Mouse (Mus musculus) layer of hippocampus, adult 9-10 months (tissue): ENCODE data around the gene Wnt5b.

ENCODE experiments used
- DNase-seq: peaks from one replicate; pipeline ENCODE4 v3.0.0; 2022; ENCODE audit warnings: low spot score

Gene Wnt5b

DNA sequence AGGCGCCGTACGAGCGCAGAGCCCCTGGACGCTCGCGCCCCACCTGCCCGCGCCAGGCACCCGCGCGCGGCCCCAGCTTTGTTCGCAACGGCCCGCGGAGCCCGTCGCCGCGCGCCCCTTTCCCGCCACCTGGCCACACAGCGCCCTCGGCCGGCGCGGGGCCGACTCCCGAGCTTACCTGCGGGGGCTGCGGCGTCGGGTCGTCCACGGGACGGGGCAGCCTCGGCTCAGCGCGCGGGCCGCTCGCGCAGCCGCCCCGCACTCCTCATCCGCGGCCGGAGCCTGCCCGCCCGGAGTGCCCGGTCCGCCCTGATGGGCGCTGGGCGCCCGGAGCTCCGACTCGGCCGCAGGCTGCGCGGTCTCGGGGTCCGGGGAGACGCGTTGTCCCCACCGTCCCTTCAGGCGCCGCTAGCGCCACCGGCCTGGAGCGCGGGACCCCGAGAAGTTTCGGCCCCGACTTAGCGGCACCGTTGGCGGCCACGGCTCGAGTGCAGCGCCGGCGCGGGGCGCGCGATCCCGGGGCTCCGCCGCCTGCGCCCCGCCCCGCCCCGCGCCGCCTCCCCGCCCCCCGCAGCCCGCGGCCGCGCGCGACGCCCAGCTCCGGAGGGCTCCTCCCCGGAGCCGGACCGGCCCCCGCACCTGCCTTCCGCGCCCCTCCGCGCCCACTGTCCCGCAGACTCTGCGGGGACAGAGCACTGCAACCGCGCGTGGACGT lies at the start of gene Wnt5b:
Wnt5b (minus strand) TSS at position 545 of the 715 bp plus-strand sequence.
- no peak for DNase-seq

DNA sequence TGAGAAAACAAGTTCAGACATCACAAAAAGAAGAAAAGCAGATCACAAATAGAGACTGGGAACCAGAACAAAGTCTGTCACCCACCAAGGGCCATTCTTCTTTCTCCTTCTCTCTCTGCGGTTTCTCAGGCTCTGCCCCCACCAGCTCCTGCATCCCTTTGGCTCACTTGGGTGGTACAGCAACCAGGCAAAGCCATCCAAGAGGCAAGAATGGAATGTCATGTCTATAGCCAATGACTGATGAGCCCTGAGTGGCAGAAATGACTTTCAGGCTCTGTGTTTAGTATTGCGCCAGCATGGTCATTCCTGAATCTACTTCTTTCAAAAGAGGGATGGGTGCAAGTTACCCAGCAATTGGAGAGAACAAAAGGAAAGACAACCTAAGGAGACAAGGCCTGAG lies 46.7 kb upstream of the Wnt5b start:
- no peak for DNase-seq

DNA sequence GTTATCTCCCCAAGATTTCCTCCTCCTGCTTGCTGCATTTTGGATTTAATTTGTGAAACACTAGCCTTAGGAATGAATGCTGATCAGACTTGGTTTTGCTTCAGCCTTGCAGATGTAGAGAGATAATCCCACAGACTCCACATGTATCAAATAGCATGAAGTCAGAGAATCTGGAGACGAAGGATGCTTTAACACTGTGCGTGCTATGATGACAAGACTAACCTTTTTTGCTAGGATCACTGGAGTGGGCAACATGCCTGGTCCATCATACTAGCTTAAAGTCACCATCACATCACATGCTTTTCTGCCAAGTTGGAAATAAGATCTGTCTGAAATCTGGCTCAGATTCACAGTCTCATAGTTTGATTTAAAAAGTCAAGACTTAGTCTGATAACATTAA lies 43.8 kb upstream of the Wnt5b start:
- DNase-seq = no peak

DNA sequence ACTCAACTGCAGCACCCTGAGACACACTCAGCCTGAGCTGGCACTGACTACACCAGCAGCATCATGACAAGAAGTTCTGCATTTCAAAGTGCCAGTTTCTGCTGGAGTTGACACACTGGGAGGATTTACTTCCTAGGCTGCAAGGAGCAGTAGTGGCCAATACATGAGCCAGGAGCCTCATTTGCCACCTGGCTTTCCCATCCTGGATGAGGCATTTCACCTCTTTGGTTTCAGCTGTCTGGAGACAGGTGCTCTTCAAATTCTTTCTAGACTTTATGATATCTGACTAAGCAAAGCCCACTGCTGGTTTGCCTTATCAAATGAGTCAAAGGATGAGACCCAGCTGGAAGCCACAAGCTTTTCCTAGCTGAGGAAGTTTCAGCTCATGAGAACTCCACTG lies 43.3 kb upstream of the Wnt5b start:
- no peak for DNase-seq

DNA sequence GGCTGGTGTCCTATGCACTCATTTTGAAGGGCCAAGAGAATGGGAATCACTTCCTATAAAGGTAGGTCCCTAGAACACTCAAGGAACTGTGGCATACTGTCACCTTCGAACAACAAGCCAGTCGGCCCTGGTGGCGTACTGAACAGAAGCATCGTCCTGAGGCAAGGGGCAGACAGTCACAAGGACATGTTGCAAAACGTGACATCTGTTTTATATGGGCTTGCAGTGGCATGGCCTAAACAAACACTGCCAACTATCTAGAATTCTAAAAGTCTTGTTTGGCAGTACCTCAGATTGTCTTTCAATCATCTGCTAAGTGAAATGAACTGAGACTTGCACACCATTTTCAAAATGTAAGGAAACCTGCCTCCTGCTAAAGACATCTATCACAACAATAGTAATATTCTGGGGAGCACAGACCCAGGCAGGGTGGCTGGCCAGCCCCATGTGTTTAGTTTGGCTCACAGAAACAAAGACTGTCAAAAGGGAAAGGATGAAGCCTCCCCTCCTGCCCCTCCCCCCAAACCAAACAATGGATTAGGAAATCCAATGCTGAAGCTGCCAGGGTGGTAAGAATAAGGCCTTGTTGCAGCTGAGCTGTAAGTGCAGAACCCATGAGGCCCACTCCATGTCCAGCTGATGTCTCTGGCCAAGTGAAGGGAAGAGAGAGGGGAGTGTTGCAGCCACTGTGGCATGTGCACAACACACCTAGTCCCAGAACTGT lies 41.7 kb upstream of the Wnt5b start:
- peak; percentile 39 for DNase-seq

DNA sequence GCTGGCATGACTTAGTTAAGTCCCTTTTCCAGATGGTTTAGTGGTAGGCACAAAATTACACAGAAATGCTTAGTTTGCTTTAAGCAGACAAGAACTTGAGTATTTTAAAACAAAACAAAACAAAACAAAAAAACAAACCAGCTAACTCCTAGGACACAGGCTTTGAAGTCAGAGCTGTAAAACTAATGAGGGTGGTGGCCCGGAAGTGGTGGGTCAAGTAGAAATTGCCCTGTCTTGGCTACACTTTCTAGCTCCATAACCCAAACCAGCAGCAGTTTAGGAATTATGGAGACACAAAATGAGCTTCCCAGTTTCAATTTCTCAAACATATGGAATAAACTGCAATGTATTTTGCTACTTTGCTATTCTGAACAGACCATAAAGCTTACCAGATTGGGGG lies 39.9 kb upstream of the Wnt5b start:
- no peak for DNase-seq

DNA sequence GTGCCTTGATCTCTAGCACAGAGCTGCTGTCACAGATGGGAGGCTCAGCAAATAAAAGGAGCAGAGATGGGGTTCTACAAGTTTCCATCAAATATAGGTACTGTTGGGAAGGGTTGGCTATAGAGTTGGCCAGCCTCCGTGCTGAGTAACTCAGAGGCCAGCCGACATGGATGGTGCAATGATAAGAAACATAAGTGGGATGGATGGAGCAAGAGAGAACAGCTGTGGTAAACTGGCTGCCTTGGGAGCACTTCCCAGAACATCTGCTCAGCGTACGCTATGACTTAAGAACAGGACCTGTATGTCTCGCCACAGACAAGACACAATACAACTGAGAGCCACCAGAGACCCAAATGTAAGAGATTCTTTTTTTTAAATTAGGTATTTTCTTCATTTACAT lies 39.0 kb upstream of the Wnt5b start:
- no peak for DNase-seq

DNA sequence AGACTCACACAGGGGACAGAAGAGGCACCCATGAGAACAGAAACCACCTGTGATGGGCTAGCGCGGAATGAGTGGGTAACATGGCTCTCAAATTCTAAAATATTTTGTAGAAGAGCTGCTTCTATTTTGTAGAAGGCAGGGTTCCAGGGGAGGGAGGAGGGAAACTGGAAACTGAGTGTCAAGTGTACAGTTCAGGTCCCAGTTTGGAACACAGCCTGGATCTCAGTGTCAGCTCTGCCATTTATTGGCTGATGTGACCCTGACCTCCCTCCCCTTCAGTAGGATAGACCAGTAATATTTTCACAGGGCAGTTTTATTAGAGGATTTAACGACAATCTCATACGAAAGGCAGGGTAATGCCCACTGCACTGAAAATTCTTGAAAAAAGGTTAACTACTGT lies 32.6 kb upstream of the Wnt5b start:
- no peak for DNase-seq

DNA sequence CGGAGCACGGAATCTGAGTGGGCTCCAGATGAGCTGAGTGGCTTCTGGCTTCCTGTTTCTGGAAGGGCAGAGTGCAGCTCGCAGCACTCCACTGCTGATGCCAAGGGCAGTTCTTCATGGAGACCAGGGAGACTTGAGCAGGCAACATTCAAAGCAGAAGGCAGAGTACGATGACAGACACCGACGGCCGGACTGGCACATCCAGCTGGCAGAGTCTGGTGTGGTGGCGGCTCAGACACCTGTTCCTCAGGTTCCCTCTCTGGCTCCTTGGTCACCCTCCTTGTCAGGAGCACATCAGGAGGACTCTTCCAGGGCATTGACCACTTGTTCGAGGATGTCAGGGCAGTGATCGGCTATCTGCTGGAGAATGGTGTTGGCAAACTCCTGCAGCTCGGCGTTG lies 31.2 kb upstream of the Wnt5b start:
- no peak for DNase-seq

DNA sequence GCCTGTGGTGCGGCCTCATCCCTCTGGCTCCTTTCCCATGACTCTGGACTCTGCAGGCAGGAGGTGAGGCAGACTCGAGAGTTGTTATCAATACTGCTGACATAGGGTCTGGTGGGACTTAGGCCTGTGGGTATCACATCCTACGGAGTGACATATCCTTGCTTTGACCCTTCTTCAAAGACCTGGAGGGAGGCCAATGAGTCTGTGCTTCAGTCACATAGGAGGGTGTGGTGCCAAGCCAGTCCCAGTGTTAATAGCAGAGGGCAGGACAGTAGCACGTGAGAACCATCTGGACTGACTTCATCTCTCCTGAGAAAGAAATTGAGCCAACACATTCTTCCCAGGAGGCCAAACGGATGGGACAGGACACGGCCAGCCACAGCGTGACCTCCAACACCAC lies 28.1 kb upstream of the Wnt5b start:
- DNase-seq = no peak

DNA sequence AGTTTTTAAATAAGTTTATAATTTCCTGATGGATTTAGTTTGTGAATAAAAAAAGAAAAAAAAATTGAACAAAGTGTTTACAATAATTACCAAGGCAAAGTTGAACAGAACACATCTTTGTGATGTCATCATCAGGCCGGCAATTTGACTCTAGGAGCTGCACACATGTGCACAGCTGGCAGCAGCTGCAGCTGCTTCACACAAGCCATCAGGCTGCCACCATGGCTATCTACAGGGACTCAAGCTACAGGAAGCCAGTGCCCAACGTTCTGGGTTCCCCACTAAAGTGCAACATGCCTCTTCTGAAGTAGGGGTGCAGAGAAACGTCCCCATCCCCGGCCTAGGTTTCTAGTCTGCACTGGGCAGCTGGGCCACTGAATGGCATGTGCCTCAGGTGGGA lies 26.6 kb upstream of the Wnt5b start:
- no peak for DNase-seq

DNA sequence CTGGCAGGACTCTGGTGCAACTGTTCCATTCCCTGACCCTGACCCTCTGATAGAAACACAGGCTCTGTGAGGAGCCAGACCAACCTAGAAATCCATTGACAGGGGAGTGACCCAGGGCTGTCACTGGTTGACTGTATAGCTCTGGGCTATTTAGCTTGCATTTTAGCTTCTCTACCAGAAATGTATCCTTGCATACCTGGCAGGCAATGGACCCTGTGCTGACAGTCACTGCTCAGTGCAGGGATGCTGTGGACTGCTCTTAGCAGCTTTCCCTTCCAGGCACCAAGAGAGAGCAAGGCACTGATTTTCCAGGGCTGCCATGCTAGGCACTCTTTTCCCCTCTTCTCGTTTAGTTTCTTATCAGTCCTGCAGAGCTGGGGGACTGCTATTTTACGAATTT lies 24.2 kb upstream of the Wnt5b start:
- no peak for DNase-seq

DNA sequence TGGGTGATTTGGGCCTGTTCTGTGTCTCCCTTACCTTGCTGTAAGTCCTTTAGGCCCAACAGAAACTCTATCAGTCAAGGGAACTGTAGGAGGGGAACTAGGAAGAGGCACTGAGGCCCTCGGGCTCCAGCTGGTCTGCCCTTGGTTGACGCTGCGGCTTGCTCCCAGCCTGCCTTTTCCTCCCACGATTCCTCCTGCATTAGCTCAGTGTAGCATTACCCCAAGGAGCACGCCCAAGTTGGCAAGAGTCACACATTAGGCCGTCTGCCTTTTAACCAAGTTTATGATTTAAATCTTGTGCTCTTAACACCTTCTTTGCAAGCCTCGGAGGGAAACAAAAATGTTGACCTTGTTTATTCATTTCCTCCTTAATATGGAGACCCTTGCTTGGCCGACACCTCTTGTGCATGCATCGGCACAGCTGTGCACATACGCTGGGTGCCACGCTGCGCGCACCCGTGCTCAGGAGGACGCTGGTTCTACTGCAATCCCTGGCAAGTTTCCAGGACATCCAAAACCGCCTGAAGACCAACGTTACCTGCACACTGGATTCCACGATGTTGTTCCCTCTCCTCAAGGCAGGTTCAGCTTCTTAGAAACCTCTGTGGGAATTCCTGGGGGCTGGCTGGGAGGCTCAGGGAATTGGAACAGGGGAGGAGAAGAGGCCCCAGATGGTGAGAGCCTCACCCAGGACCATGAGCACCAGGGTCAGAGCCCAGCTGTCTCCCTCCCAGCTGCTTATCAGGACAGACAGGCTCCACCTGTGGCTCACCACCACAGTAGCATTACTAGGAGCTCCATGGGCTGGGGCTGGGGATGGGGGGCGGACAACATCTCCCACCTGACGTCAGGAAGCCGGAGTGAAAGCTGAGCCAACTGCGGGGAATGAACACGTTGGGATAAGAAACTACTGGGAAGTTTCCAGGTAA lies 21.6 kb upstream of the Wnt5b start:
- DNase-seq = no peak

DNA sequence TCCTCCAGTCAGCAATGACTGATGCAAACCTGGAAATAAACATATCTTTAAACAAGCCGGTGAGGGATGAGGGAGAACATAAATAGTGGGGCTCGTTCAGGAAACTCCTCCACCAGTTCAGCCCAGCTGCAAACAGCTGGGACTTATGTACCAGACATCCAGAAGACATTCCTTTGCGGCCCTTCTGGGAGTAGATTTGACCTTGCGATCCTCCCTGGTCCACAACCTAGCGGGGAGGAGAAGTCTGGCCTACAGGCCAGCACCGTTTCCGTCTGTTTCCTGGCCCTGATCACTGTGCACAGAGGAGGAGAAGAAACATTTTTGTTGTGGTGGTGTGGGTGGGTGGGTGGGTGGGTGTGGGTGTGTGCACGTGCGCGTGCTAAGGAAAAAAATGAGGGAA lies 18.4 kb upstream of the Wnt5b start:
- DNase-seq = no peak

DNA sequence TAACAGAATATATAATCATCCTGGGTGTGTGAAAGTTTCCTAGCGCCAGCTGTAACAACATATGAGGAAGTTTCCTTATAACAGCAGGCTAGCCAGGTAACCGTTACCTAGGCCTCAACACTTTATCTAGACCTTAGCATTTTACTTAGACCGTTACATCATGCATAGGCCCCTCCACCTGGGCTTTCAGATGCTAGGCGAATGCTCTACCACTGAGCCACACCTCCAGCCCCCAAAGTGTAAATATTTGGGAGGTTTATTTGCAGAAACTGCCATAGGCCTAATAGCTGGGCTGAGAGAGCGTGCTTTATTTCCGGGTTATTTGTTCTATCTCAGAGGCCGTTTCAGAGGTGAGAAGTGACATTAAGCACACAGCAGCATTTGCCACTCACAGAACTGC lies 14.7 kb upstream of the Wnt5b start:
- DNase-seq = no peak

DNA sequence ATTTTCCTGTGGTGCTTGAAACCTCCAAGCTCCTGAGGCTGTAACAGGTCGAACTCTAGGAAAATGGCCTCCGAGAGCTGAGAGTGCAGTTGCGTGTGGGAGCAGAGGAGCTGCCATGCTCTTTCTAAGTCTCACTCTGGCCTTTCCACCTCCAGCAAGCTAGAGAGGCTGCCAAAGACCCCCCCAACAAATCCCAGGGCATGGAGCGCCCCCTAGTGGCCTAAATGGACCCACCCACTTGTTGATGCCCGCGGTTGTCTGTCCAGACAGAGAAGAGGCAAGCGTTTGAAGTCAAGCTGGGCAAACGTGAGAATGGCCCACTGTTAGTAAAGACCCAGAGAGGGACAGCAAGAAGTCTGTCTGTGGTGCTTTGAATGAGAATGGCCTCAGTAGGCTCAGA lies 10.3 kb upstream of the Wnt5b start:
- DNase-seq = no peak

DNA sequence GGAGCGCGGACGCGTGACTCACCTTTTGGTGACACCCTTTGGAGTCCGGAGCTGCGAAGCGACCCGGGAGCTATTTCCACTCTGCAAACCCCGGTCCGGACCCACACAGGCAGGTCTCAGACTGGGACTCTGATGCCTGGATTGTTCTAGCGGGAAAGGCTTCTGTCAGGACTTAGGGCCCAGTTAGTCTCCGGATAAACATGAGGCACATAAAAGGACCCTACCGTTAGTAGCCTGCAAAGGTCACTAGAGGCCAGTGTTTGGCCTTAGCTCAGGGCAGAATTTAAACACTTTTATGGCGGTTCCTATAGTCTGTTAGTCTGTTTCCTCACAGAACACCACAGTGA lies 344 bp upstream of the Wnt5b start:
- DNase-seq = no peak

DNA sequence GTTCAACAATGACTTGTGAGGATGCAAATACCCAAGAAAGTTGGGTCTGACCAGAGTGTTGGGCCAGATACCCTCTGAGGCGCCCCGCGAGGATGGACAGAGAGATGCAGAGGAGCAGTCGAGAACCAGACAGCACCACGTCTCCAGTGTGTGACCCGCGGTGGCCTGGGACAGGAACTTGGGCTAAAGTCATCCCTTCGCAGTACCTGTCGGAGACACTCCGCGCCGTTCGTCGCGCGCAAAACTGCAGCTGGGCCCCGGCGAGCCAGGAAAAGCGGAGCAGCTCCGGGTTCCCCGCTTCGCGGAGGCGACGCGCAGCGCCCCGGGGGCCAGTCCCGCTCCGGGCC lies 718 bp downstream of the Wnt5b start:
- no peak for DNase-seq

DNA sequence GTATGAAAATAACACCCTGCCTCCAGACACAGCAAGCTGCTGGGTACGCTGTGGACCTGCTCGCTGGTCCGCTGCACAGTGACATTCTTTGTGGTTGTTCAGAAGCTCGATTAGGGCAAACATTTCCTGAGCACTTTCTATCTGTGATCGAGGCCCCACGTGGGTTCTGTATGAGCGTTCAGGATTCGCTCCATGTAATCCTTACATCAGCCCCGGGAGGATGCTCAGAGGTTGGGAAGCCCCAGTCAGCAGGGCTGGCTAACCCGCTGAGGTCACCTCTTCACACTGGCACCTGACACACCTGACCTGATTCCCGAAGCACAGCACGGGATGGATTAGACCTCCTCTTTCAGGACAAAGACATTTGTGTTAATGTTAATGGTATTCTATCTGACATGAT lies 8.3 kb downstream of the Wnt5b start:
- DNase-seq = no peak

DNA sequence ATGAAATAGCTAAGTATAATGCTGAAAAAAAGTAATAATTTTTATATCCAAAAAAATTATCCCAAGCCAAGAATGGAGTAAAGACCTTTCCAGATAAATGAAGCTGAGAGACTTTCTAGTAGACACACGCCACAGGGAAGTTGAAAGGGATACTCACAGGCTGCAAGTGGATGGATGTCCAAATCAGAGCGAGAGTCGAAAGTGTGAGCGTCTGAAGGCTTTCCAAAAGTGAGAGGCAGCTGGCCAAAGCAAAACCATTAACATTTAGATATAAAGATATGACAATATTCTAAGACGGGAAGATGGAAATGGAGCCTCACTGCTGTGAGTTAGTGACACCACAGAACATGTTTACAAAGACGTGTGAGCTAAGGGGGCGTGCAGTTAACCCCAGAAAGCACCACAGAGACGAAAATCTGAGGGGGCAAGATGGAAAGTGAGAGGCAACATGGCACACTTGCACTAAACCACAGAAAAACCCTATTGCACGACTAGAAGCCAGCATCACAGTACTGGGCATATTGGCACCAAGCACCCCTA lies 10.9 kb downstream of the Wnt5b start:
- DNase-seq = no peak

DNA sequence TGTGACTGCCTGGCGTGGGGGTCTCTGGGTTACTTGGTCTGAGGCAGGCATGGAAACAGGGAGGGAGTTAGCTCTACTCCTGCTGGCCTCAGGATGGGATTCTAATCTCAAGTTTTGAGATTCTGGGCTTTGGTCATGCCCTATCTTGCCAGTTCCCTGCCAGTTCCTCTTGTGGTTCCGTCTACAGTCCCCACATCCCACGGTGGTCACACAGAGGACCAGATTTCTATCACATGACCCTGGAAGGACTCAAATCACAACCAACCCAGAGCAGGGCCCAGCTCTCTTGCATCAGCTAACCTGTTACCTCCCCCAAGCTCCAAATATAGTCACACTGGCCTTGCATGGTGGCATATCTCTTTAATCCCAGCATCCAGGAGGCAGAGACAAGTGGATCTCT lies 14.5 kb downstream of the Wnt5b start:
- no peak for DNase-seq

DNA sequence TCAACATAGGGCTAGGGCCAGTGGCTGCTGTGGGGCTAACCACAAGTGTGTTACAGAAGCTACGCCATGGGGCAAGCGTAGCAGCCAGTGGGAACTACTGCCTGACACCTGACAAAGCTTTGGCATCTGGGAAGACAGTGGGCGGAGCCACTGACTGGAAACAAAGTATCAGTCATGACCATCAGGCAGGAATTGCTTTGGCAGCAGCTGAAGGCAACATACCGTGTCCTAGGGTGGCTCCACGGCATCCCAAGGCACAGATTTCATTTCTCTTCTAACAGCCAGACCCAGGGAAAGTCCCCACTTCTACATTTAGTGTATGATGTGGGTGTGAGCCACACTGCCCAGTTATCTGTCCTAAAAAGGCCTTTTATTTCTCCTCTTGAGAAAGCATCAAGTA lies 17.6 kb downstream of the Wnt5b start:
- DNase-seq = no peak

DNA sequence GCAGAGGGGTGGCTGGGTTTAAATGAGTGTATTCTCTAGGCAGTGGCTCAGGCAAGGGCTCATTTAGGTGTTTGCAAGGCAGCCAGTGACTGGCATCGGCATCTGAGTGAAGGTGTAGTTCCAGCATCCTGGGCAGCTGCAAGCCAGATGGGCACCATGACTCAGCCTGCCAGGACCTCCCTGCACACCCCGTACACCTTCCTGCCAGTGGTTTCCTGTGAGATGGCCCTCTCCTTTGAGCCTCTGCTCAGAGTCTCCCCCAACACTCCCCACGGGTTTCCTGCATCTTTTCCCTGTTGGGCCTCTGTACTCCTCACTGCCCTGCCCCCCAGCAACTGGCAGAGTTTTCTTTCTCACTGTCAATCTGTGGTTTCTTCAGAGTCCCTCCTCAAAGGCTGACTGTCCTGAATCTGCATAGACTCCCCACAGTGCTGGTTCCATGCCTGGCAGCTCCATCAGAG lies 22.2 kb downstream of the Wnt5b start:
- DNase-seq = no peak
